Mouse (Mus musculus) bone marrow macrophage, adult 2 months (primary cell): ENCODE results near the gene Cebpe.

Experiments used
- CTCF ChIP-seq: IDR thresholded peaks from 2 replicates; pipeline ENCODE4 v1.5.1; 2012; ENCODE audit warnings: low read depth, mild to moderate bottlenecking, low read length, moderate library complexity
- POLR2A ChIP-seq: IDR thresholded peaks from 2 replicates; pipeline ENCODE4 v1.6.1; 2012; ENCODE audit warnings: mild to moderate bottlenecking, low read depth, low read length, borderline replicate concordance

GRCm38 (mm10) chr14:54752938-54753337 is 41.0 kb upstream of the Cebpe start:
- TF ChIP-seq POLR2A, result no peak
- no peak for TF ChIP-seq CTCF
